In genomic region chr9:66599577-66599976, GRCm38 (mm10) we compare ENCODE assay signal across 9 mouse cellular contexts. TPM values are rescaled to one million over a fixed set of nuclear protein-coding genes. Genes with fewer than 3 reads are reported as not detected.
DNase-seq lines count a peak whose midpoint lies in the region; ATAC-seq and TF ChIP-seq lines count a peak whose summit lies in the region.
"Had no signal": no experiment of that assay in that cellular context is flagged by ENCODE, and none has a peak within 500 bp of the region (broad histone marks: within the 10 kb centered on the region; RNA-seq: fewer than 3 reads in every experiment).

No protein-coding gene starts in this region.

- ATAC-seq in heart, embryonic 12.5 days (ENCODE audit: insufficient number of reproducible peaks, low FRiP score): no peak
- ATAC-seq in G1E (ENCODE audit: extremely low read depth, insufficient number of reproducible peaks, low FRiP score, poor library complexity, severe bottlenecking): peak; percentile 60
- peak; percentile 96 for ATAC-seq in neutrophil, adult 5-6 weeks (ENCODE audit: extremely low read depth, insufficient number of reproducible peaks, low FRiP score, poor library complexity, severe bottlenecking)
- no peak for ATAC-seq in midbrain, embryonic 16.5 days

- no peak overlapping the region for H3K9ac ChIP-seq in heart, embryonic 12.5 days
- no peak overlapping the region for H3K9ac ChIP-seq in midbrain, embryonic 16.5 days (ENCODE audit: low read depth, low read length)
- H3K9ac ChIP-seq: limb, embryonic 13.5 days had no signal

- WGBS in heart, embryonic 12.5 days: 17% methylated on average over 4 of the region's 4 CpGs
- WGBS in midbrain, embryonic 16.5 days: 8% methylated on average over 4 of the region's 4 CpGs

- no peaks in the 10 kb centered on the region for H3K36me3 ChIP-seq in heart, embryonic 12.5 days
- no peaks in the 10 kb centered on the region for H3K36me3 ChIP-seq in G1E (replicated peaks)
- H3K36me3 ChIP-seq in midbrain, embryonic 16.5 days (ENCODE audit: control insufficient read depth, insufficient read depth, low read length): no peaks in the 10 kb centered on the region
- H3K36me3 ChIP-seq: limb, embryonic 13.5 days had no signal

- H3K4me2 ChIP-seq in heart, embryonic 12.5 days: no peak overlapping the region
- H3K4me2 ChIP-seq in midbrain, embryonic 16.5 days (ENCODE audit: low read length): no peak overlapping the region
- H3K4me2 ChIP-seq: limb, embryonic 13.5 days had no signal

- no peak overlapping the region for H3K4me3 ChIP-seq in heart, embryonic 12.5 days
- H3K4me3 ChIP-seq in G1E (ENCODE audit: low read depth, low read length): no peak overlapping the region; the same call in 1 of the 2 replicates
- no peak overlapping the region for H3K4me3 ChIP-seq in midbrain, embryonic 16.5 days (ENCODE audit: low read depth, low read length)
- H3K4me3 ChIP-seq: limb, embryonic 13.5 days had no signal

- peaks cover 38% of the 10 kb centered on the region for H3K4me1 ChIP-seq in heart, embryonic 12.5 days (replicated peaks)
- peaks cover 29% of the 10 kb centered on the region for H3K4me1 ChIP-seq in G1E (ENCODE audit: insufficient read depth, low read depth, low read length)
- peaks cover 8% of the 10 kb centered on the region for H3K4me1 ChIP-seq in midbrain, embryonic 16.5 days (ENCODE audit: control insufficient read depth, insufficient read depth, low read length)

- no peak overlapping the region for H3K27ac ChIP-seq in heart, embryonic 12.5 days (ENCODE audit: poor library complexity, severe bottlenecking)
- no peak overlapping the region for H3K27ac ChIP-seq in midbrain, embryonic 16.5 days (ENCODE audit: low read length)
- H3K27ac ChIP-seq: limb, embryonic 13.5 days had no signal

- peak; percentile 97 for DNase-seq in heart, adult 11 months
- DNase-seq in G1E (ENCODE audit: low spot score) (peak; percentile 73), liver (peak; percentile 74)
- peak; percentile 56 for DNase-seq in gastrocnemius, postnatal 25 days
- no peak for DNase-seq in left cerebral cortex, postnatal 25 days (ENCODE audit: low spot score in 2 of 2)

- no peaks in the 10 kb centered on the region for H3K27me3 ChIP-seq in heart, embryonic 12.5 days (replicated peaks)
- peaks cover 11% of the 10 kb centered on the region for H3K27me3 ChIP-seq in G1E (ENCODE audit: insufficient read depth, low read length)
- H3K27me3 ChIP-seq in midbrain, embryonic 16.5 days (ENCODE audit: control insufficient read depth, insufficient read depth, low read depth, low read length): no peaks in the 10 kb centered on the region

- intact Hi-C loops in left cerebral cortex, postnatal 25 days (cut with DNase I): no loop called here

- H3K9me3 ChIP-seq in heart, embryonic 12.5 days (replicated peaks): no peaks in the 10 kb centered on the region
- H3K9me3 ChIP-seq in G1E (replicated peaks): no peaks in the 10 kb centered on the region
- H3K9me3 ChIP-seq in midbrain, embryonic 16.5 days (replicated peaks; ENCODE audit: control insufficient read depth, low read length, poor library complexity, severe bottlenecking): no peaks in the 10 kb centered on the region
- H3K9me3 ChIP-seq: limb, embryonic 13.5 days had no signal

- TF ChIP-seq CTCF in G1E (IDR thresholded peaks at IDR 0.05; ENCODE audit: low read depth, low read length): no peak

RNA-seq across cellular contexts. Expression of gene Usp3, which starts 6.6 kb away (rescaled TPM):
- polyA plus RNA-seq in heart, embryonic 12.5 days (2016; fragmentation: Nextera tagmentation; extraction: Ambion mirVana): 40.3 and 52.0 TPM in 2 replicates
- total RNA-seq in G1E (2014; fragmentation: Nextera tagmentation) (64.7 and 73.9 TPM in 2 replicates), G1E (2017) (35.5 and 39.7 TPM in 2 replicates)
- 12.8 and 15.1 TPM in 2 replicates for polyA plus RNA-seq in G1E (2012)
- 10 to 100 TPM; 12.8 to 15.4 TPM for total RNA-seq in gastrocnemius, postnatal 25 days (2021)
- 95.1 and 127 TPM in 2 replicates for total RNA-seq in neutrophil, adult 5-6 weeks (2017)
- total RNA-seq in left cerebral cortex, postnatal 25 days (2021): 10 to 100 TPM; 30.5 to 30.8 TPM
- 43.5 and 62.6 TPM in 2 replicates for polyA plus RNA-seq in midbrain, embryonic 16.5 days (2015; fragmentation: Nextera tagmentation; extraction: Ambion mirVana)

Comparison
In these comparisons a context has a peak if more than half of its experiments do, and no peak if none do; other contexts are left out.
1. DNase-seq: peak in heart, adult 11 months (single experiment), G1E (single experiment), gastrocnemius, postnatal 25 days (single experiment) and liver (single experiment); none in left cerebral cortex, postnatal 25 days (0 of 2).
2. ATAC-seq: peak in G1E (single experiment) and neutrophil, adult 5-6 weeks (single experiment); none in heart, embryonic 12.5 days (single experiment) and midbrain, embryonic 16.5 days (single experiment).